Mouse (Mus musculus) forebrain, embryonic 10.5 days (tissue): ENCODE measurements at regions not wholly inside any gene's neighbourhood (a gene's known extent, or its start where the extent isn't known, plus 50 kb on each side); places are given as distances from the start of the nearest gene placed in this dataset.

Source experiments
- DNase-seq: peaks from one replicate; pipeline ENCODE4 v3.0.0-alpha.2; 2017; ENCODE audit warnings: low spot score; ENCODE audit errors: extremely low spot score
- H3K27ac ChIP-seq: fragments of 300-500 bp; sonication (generic); 2 replicates; pipeline ENCODE4 v1.5.1; 2016; ENCODE audit warnings: mild to moderate bottlenecking
- H3K27me3 ChIP-seq: fragments of 300-500 bp; sonication (generic); 2 replicates; pipeline ENCODE4 v1.6.1; 2016; ENCODE audit warnings: mild to moderate bottlenecking; ENCODE audit not compliant: poor library complexity, severe bottlenecking
- H3K36me3 ChIP-seq: fragments of 300-500 bp; sonication (generic); replicated peaks from 2 replicates; pipeline ENCODE4 v1.6.1; 2016; ENCODE audit warnings: mild to moderate bottlenecking, moderate library complexity
- H3K4me1 ChIP-seq: fragments of 300-500 bp; sonication (generic); 2 replicates; pipeline ENCODE4 v1.6.1; 2016
- H3K4me3 ChIP-seq: fragments of 300-500 bp; sonication (generic); 2 replicates; pipeline ENCODE4 v1.5.1; 2016; ENCODE audit warnings: mild to moderate bottlenecking, moderate library complexity
- H3K9me3 ChIP-seq: fragments of 300-500 bp; sonication (generic); 2 replicates; pipeline ENCODE4 v1.6.1; 2016; ENCODE audit warnings: mild to moderate bottlenecking, moderate library complexity
- WGBS: fragments of 180-500 bp; shearing (Covaris S2); methylation state at CpG from one replicate; pipeline ENCODE4 v1.1.7; 2016; 5-methylcytosine and 5-hydroxymethylcytosine counted together

GRCm38 (mm10) chr12:70739316-70739715 lies 86.0 kb upstream of the Frmd6 start:
- Histone ChIP-seq H3K36me3 (no peaks in the 10 kb centered on the region), H3K27ac (no peak overlapping the region), H3K27me3 (no peaks in the 10 kb centered on the region), H3K4me3 (no peak overlapping the region), H3K9me3 (no peaks in the 10 kb centered on the region), H3K4me1 (no peaks in the 10 kb centered on the region)
- no peak for DNase-seq
- WGBS: 94% methylated on average over 6 of the region's 6 CpGs

GRCm38 (mm10) chr12:70739766-70740165 lies 85.5 kb upstream of the Frmd6 start:
- Histone ChIP-seq H3K4me3 (no peak overlapping the region), H3K9me3 (no peaks in the 10 kb centered on the region), H3K36me3 (no peaks in the 10 kb centered on the region), H3K27me3 (no peaks in the 10 kb centered on the region), H3K27ac (no peak overlapping the region), H3K4me1 (no peaks in the 10 kb centered on the region)
- no peak for DNase-seq
- WGBS: 83% methylated on average over 7 of the region's 7 CpGs

GRCm38 (mm10) chr12:70742836-70743235 lies 82.5 kb upstream of the Frmd6 start:
- 84% methylated on average over 3 of the region's 3 CpGs for WGBS
- Histone ChIP-seq H3K36me3 (no peaks in the 10 kb centered on the region), H3K4me1 (no peaks in the 10 kb centered on the region), H3K9me3 (no peaks in the 10 kb centered on the region), H3K27me3 (no peaks in the 10 kb centered on the region), H3K27ac (no peak overlapping the region), H3K4me3 (no peak overlapping the region)
- DNase-seq: no peak

GRCm38 (mm10) chr12:70745681-70746080 lies 79.6 kb upstream of the Frmd6 start:
- no peak overlapping the region for H3K4me3 ChIP-seq
- 97% methylated on average over 2 of the region's 2 CpGs for WGBS
- H3K4me1 ChIP-seq: peaks cover 13% of the 10 kb centered on the region
- no peaks in the 10 kb centered on the region for H3K36me3 ChIP-seq
- no peak overlapping the region for H3K27ac ChIP-seq
- no peak for DNase-seq
- no peaks in the 10 kb centered on the region for H3K27me3 ChIP-seq
- no peaks in the 10 kb centered on the region for H3K9me3 ChIP-seq

- Histone ChIP-seq H3K27ac (no peak overlapping the region), H3K9me3 (no peaks in the 10 kb centered on the region), H3K27me3 (no peaks in the 10 kb centered on the region), H3K4me1 (peaks cover 31% of the 10 kb centered on the region), H3K36me3 (no peaks in the 10 kb centered on the region), H3K4me3 (no peak overlapping the region)
- no peak for DNase-seq
- 63% methylated on average over 2 of the region's 2 CpGs for WGBS
These were observed 75.7 kb upstream of the Frmd6 start for GRCm38 (mm10) chr12:70749651-70750050.

- Histone ChIP-seq H3K36me3 (no peaks in the 10 kb centered on the region), H3K4me1 (peaks cover 31% of the 10 kb centered on the region), H3K4me3 (no peak overlapping the region), H3K27ac (peak overlapping the region; percentile 73), H3K27me3 (no peaks in the 10 kb centered on the region), H3K9me3 (no peaks in the 10 kb centered on the region)
- 81% methylated on average over 7 of the region's 7 CpGs for WGBS
- no peak for DNase-seq
These were observed 74.4 kb upstream of the Frmd6 start for GRCm38 (mm10) chr12:70750651-70751578.

- Histone ChIP-seq H3K4me3 (no peak overlapping the region), H3K27ac (peak overlapping the region; percentile 83), H3K4me1 (peaks cover 31% of the 10 kb centered on the region), H3K27me3 (no peaks in the 10 kb centered on the region), H3K36me3 (no peaks in the 10 kb centered on the region), H3K9me3 (no peaks in the 10 kb centered on the region)
- WGBS: 34% methylated on average over 11 of the region's 11 CpGs
- DNase-seq: peak; percentile 42
These were observed 72.9 kb upstream of the Frmd6 start for GRCm38 (mm10) chr12:70752266-70752910.

- Histone ChIP-seq H3K36me3 (no peaks in the 10 kb centered on the region), H3K4me1 (peaks cover 31% of the 10 kb centered on the region), H3K27ac (peak overlapping the region; percentile 83), H3K9me3 (no peaks in the 10 kb centered on the region), H3K27me3 (no peaks in the 10 kb centered on the region), H3K4me3 (no peak overlapping the region)
- no peak for DNase-seq
- WGBS: 73% methylated on average over 4 of the region's 4 CpGs
These were observed 72.4 kb upstream of the Frmd6 start for GRCm38 (mm10) chr12:70752911-70753290.

GRCm38 (mm10) chr12:70753458-70753857 lies 71.9 kb upstream of the Frmd6 start:
- Histone ChIP-seq H3K4me3 (no peak overlapping the region), H3K4me1 (peaks cover 31% of the 10 kb centered on the region), H3K9me3 (no peaks in the 10 kb centered on the region), H3K36me3 (no peaks in the 10 kb centered on the region), H3K27ac (peak overlapping the region; percentile 83; the same call in 1 of the 2 replicates), H3K27me3 (no peaks in the 10 kb centered on the region)
- 88% methylated on average over 3 of the region's 3 CpGs for WGBS
- no peak for DNase-seq

- H3K36me3 ChIP-seq: no peaks in the 10 kb centered on the region
- H3K4me3 ChIP-seq: no peak overlapping the region
- no peak overlapping the region for H3K27ac ChIP-seq
- no peaks in the 10 kb centered on the region for H3K9me3 ChIP-seq
- H3K4me1 ChIP-seq: peaks cover 2% of the 10 kb centered on the region
- 96% methylated on average over 6 of the region's 6 CpGs for WGBS
- no peak for DNase-seq
- no peaks in the 10 kb centered on the region for H3K27me3 ChIP-seq
These were observed 67.2 kb upstream of the Frmd6 start for GRCm38 (mm10) chr12:70758080-70758479.

GRCm38 (mm10) chr12:70763542-70763941 lies 61.8 kb upstream of the Frmd6 start:
- Histone ChIP-seq H3K27me3 (no peaks in the 10 kb centered on the region), H3K9me3 (no peaks in the 10 kb centered on the region), H3K27ac (no peak overlapping the region), H3K4me1 (no peaks in the 10 kb centered on the region), H3K36me3 (no peaks in the 10 kb centered on the region), H3K4me3 (no peak overlapping the region)
- WGBS: 91% methylated on average over 12 of the region's 12 CpGs
- no peak for DNase-seq

GRCm38 (mm10) chr12:70766319-70766718 lies 59.0 kb upstream of the Frmd6 start:
- no peak overlapping the region for H3K4me3 ChIP-seq
- H3K27ac ChIP-seq: no peak overlapping the region
- no peaks in the 10 kb centered on the region for H3K9me3 ChIP-seq
- no peak for DNase-seq
- H3K36me3 ChIP-seq: no peaks in the 10 kb centered on the region
- no peaks in the 10 kb centered on the region for H3K27me3 ChIP-seq
- no peaks in the 10 kb centered on the region for H3K4me1 ChIP-seq
- WGBS: 86% methylated on average over 4 of the region's 4 CpGs

GRCm38 (mm10) chr12:70767959-70768358 lies 57.4 kb upstream of the Frmd6 start:
- no peaks in the 10 kb centered on the region for H3K9me3 ChIP-seq
- no peaks in the 10 kb centered on the region for H3K27me3 ChIP-seq
- H3K27ac ChIP-seq: no peak overlapping the region
- 63% methylated on average over 4 of the region's 4 CpGs for WGBS
- H3K4me3 ChIP-seq: no peak overlapping the region
- no peaks in the 10 kb centered on the region for H3K4me1 ChIP-seq
- no peak for DNase-seq
- no peaks in the 10 kb centered on the region for H3K36me3 ChIP-seq
